Mouse (Mus musculus) liver, embryonic 11.5 days (tissue): Measurements from ENCODE around the gene Igf2bp3. TPM values are rescaled to one million over a fixed set of nuclear protein-coding genes. Genes with fewer than 3 reads are reported as not detected.

Source experiments
- polyA plus RNA-seq: library from polyadenylated mRNA; unstranded; fragments of >200 nt; fragmentation: Nextera tagmentation; extraction: Ambion mirVana; gene quantifications from 2 replicates; pipeline ENCODE4 v1.2.1, GENCODE M21; 2014

The Igf2bp3 gene
- polyA plus RNA-seq, 1 experiment from 2014 or later: 57.8 TPM

Other genes with a start within 250 kb of the Igf2bp3 start
- gene Doxl2, start 240.0 kb downstream of the Igf2bp3 start, polyA plus RNA-seq: not detected in 2 replicates
- not detected in 2 replicates for gene Svs1, start 228.1 kb downstream of the Igf2bp3 start, polyA plus RNA-seq
- gene Gpnmb, start 178.4 kb downstream of the Igf2bp3 start, polyA plus RNA-seq: 0.21 and 0.84 TPM in 2 replicates
- gene Malsu1, start 141.2 kb downstream of the Igf2bp3 start, polyA plus RNA-seq: 67.6 and 68.6 TPM in 2 replicates
- gene Tra2a, start 49.1 kb upstream of the Igf2bp3 start, polyA plus RNA-seq: 31.2 and 37.1 TPM in 2 replicates
- gene Ccdc126, start 104.3 kb upstream of the Igf2bp3 start, polyA plus RNA-seq: 5.0 and 6.1 TPM in 2 replicates
- 3.4 and 3.8 TPM in 2 replicates for gene Fam221a, start 152.8 kb upstream of the Igf2bp3 start, polyA plus RNA-seq
- 0.16 TPM in 1 of 2 replicates, not detected in the other for gene Stk31, start 180.6 kb upstream of the Igf2bp3 start, polyA plus RNA-seq